Mouse (Mus musculus) frontal cortex, postnatal 25 days (tissue): ENCODE results near the gene Poldip2.
A peak's percentile ranks its signal among the peaks of the same experiment; 100 is the strongest.
"Not testable (repeated sequence)": the region's sequence is repeated elsewhere in the genome, so short reads cannot be mapped to it uniquely, and the experiment has no call there.

Experiments used
- DNase-seq, 2 experiments: peaks; one replicate each; pipeline ENCODE4 v3.0.0; 2022; ENCODE audit warnings: low spot score in 2 of 2

Gene Poldip2

GRCm38 (mm10) chr11:78501529-78501928 lies 10.5 kb upstream of the Poldip2 start:
- no peak for DNase-seq

- DNase-seq = no peak
Measured at GRCm38 (mm10) chr11:78502909-78503650, 8.9 kb upstream of the Poldip2 start, which contains the start of gene Sebox. Sebox (plus strand) TSS chr11:78503447.

DNA sequence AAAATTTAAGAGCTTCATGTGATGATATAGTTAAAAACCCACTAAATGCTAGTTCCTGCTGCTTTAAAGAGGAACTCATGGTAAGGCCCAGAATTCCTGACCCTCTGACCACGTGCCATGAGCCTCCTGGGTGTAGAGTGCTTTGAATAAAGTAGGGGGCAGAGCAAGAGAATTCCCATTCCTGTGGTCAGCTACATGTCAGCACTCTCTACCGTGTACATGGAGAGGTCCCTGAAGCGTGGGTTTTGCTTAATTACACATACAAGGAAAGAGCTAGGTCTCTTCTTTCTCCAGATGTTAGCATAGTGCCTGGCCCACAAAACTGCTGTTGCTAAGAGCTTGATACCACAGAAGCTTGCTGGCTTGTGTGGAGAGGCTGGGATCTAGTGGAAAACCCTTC lies 6.6 kb upstream of the Poldip2 start:
- no peak for DNase-seq

- DNase-seq = no peak
Measured at GRCm38 (mm10) chr11:78509148-78509547, 2.8 kb upstream of the Poldip2 start.

DNA sequence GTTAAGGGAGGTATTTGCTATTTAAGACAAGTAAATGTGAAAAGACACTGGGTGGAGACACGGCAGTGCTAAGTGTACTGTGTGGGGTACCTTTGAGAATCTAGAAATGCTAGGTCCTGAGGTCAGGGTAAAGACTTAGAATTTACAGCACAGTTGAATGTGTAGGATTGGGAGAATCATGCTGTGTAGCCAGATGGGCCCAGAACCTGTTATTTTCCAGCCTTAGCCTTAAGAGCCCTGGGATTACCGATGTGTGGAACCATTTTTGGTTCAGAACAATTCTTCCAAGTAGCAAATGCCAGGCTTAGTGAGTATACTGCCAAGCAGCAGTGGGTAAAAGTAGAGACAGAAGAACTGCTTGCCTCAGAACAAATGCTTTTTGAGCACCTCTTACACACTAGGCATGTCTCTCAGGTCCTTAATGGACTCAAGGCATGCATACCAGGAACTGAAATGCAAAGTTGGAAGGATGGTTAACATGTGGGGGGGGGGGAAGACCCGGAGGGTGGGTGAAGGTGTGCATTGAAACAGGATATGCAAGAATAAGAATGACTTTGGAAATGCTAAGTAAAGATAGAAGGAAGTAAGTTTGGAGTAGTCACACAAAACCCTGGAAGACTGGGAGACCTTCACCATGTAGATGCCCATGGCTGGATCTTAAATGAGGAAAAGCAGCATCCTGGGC lies 1.3 kb downstream of the Poldip2 start:
- no peak for DNase-seq

DNA sequence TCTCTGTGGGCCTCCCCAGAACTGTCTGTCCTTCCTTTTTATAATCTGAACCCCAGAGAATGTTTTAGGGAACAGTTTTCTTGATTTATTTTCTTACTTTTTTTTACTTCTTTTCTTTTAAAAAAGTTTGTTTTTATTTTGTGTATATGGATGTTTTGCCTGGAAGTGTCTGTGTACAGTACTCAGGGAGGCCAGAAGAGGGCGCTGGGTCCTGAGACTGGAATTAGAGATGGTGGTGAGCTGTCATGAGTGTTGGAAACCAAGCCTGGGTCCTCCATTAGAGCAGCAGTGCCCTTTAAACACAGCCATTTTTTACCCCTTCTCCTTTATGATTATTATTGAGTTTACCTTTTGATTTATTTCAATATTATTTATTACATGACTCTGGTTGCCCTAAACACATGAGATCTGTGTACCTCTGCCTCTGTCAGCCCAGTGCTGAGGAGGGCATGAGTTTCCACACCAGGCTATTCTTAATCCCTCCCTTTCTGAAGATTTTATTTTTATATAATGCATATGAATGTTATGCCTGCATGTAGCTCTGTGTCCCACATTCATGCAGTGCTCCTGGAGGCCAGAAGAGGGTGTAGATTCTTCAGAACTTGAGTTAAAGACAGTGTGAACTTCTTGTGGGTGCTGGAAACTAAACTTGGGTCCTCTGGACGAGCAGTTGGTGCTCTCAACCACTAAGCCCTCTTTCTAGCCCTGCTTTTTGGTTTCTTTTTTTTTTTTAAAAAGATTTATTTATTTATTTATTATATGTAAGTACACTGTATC lies 3.7 kb downstream of the Poldip2 start:
- DNase-seq = no peak

- DNase-seq = no peak
Measured at GRCm38 (mm10) chr11:78518931-78519330, 6.9 kb downstream of the Poldip2 start.

DNA sequence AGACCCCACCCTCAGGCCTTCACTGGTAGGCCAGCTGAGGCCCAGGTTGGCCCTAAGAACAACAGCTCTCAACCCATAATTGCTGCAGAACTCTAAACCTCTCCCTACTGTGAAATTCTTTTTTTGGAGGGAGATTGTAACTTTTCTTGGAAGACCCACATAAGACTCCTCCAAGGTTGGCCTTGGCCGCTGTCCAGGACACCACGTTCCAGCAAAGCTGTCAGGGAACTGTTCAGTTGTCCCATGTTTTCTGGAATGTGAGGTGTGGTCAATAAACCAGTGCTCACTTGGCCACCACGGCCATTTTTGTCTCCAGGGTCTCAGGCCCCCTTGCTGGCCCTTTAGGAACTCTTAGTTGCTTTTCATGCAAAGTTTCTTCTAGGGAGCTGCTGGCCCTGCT lies 9.9 kb downstream of the Poldip2 start:
- no peak for DNase-seq

- DNase-seq = no peak
Measured at GRCm38 (mm10) chr11:78522481-78522997, 10.5 kb downstream of the Poldip2 start.

DNA sequence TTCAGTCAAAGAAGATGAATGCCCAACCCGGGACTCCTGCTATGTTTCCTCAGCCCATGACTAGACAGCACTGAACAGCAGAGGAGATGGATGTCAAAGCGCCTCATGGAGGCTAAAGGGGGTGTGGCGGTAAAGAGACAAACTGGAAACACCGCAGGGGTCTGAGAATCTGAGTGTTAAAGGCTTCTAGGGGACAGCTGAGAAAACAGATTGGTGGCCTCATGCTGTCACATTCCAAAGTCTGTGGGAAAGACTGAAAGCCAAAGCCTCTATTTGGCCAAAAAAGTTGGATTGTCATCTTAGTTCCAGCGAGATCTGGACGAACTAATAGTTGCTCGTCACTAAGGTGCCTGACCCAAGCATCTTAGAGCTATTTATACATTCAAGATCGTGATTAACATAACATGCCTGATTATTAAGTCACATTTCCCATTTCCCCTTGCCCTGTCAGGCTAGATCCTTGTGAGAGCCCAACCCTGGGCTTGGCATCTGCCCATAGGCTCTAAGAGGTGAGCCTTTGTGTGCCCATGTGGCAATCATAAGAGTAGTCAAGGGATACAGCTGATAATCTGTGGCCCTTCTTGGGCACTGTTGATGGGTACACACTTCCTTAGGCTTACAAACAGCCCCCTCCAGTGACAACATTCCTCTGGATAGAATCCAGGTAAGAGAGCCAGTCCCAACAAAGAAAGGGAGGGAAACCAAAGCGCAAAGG lies 11.4 kb downstream of the Poldip2 start:
- no peak for DNase-seq

- DNase-seq = no peak
Measured at GRCm38 (mm10) chr11:78524838-78525237, 12.8 kb downstream of the Poldip2 start.

DNA sequence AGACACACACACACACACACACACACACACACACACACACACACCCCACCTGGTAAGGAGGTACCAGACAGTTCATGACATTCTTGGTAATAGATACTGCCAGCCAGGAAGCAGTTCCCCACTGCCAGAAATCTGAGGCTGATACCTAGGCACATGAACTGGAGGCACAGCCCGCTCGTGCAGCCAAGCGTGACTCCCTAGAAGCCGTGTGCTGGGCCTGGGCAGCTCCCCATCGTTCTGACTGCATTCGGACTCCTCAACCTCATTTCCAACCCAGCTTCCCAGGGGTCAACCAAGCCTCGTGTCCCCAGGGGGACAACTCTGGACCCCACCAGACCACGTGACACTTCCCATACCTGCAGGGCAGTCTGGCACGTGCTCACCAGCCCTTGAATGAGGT lies 16.7 kb downstream of the Poldip2 start:
- DNase-seq = no peak

DNA sequence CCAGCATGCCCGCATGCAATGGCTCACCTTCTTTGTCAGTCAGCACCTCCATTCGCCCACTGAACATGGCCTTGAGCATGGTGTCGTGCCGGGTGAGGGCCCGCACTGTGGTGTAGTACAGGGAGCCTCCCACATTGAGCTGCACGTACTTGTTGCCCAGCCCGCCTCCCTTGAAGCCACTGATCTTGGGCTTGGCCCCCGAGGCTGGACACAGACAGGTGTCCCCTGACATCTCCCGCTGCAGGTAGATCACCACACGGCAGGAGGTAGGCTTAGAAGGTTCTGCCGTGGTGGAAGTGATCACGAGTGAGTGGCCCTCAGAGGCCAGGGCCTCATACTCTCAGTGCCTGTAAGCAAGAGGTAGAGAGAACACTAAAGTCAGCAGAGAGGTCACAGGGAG lies 18.0 kb downstream of the Poldip2 start:
- no peak for DNase-seq

GRCm38 (mm10) chr11:78531046-78531445 lies 19.1 kb downstream of the Poldip2 start:
- no peak for DNase-seq

DNA sequence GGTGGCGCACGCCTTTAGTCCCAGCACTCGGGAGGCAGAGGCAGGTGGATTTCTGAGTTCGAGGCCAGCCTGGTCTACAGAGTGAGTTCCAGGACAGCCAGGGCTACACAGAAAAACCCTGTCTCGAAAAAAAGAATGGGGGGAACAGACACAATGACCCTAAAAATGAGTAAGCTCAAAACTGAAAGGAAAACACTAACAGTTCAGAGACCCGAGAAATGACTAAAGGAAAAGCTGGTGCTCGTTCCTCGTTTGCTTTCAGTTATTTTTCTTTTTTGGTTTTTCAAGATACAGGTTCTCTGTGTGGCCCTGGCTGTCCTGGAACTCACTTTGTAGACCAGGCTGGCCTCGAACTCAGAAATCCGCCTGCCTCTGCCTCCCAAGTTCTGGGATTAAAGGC lies 19.5 kb downstream of the Poldip2 start:
- DNase-seq = not testable (repeated sequence)

GRCm38 (mm10) chr11:78534516-78534915 lies 22.5 kb downstream of the Poldip2 start:
- DNase-seq = no peak

GRCm38 (mm10) chr11:78535376-78536079 lies 23.5 kb downstream of the Poldip2 start:
- DNase-seq = no peak

- peak; percentile 92 to 93 for DNase-seq
Measured at GRCm38 (mm10) chr11:78536080-78536689, 24.2 kb downstream of the Poldip2 start, which contains the start of the genes Tnfaip1 and Ift20. Tnfaip1 (minus strand) TSS chr11:78536332. Ift20 (plus strand) TSS chr11:78536361.

GRCm38 (mm10) chr11:78536690-78537084 lies 24.7 kb downstream of the Poldip2 start:
- no peak for DNase-seq

GRCm38 (mm10) chr11:78540358-78540757 lies 28.4 kb downstream of the Poldip2 start:
- DNase-seq = no peak
